Mouse (Mus musculus) stomach, embryonic 15.5 days (tissue): ENCODE data around the gene Unc45a. TPM values are rescaled to one million over a fixed set of nuclear protein-coding genes. Genes with fewer than 3 reads are reported as not detected.

ENCODE experiments used
- ATAC-seq: fragments of 200-750 bp; cut with Nextera tagmentation; 2 replicates; pipeline ENCODE4 v1.8.0; 2017; ENCODE audit warnings: low read depth, moderate number of reproducible peaks, moderate TSS enrichment; ENCODE audit not compliant: insufficient read depth, low FRiP score
- H3K27ac ChIP-seq: fragments of 300-500 bp; sonication (generic); 2 replicates; pipeline ENCODE4 v1.5.1; 2015; ENCODE audit warnings: mild to moderate bottlenecking, inconsistent platforms
- H3K27me3 ChIP-seq: fragments of 300-500 bp; sonication (generic); replicated peaks from 2 replicates; pipeline ENCODE4 v1.6.1; 2015; ENCODE audit warnings: inconsistent platforms
- H3K36me3 ChIP-seq: fragments of 300-500 bp; sonication (generic); 2 replicates; pipeline ENCODE4 v1.6.1; 2015; ENCODE audit warnings: inconsistent platforms
- H3K4me1 ChIP-seq: fragments of 300-500 bp; sonication (generic); 2 replicates; pipeline ENCODE4 v1.6.1; 2015; ENCODE audit warnings: inconsistent platforms
- H3K4me2 ChIP-seq: fragments of 300-500 bp; sonication (generic); 2 replicates; pipeline ENCODE4 v1.6.1; 2015; ENCODE audit warnings: mild to moderate bottlenecking, inconsistent platforms
- H3K4me3 ChIP-seq: fragments of 300-500 bp; sonication (generic); replicated peaks from 2 replicates; pipeline ENCODE4 v1.5.1; 2015; ENCODE audit warnings: inconsistent platforms
- H3K9ac ChIP-seq: fragments of 300-500 bp; sonication (generic); 2 replicates; pipeline ENCODE4 v1.6.1; 2015; ENCODE audit warnings: inconsistent platforms
- H3K9me3 ChIP-seq: fragments of 300-500 bp; sonication (generic); 2 replicates; pipeline ENCODE4 v1.6.1; 2016; ENCODE audit warnings: inconsistent platforms
- WGBS: fragments of 180-500 bp; shearing (Covaris S2); methylation state at CpG from one replicate; pipeline ENCODE4 v1.1.7; 2015; 5-methylcytosine and 5-hydroxymethylcytosine counted together
- polyA plus RNA-seq: library from polyadenylated mRNA; unstranded; fragments of >200 nt; fragmentation: Nextera tagmentation; extraction: Ambion mirVana; gene quantifications from 2 replicates; pipeline ENCODE4 v1.2.1, GENCODE M21; 2015

Unc45a gene
- polyA plus RNA-seq, 1 experiment from 2014 or later, result 38.3 TPM

DNA sequence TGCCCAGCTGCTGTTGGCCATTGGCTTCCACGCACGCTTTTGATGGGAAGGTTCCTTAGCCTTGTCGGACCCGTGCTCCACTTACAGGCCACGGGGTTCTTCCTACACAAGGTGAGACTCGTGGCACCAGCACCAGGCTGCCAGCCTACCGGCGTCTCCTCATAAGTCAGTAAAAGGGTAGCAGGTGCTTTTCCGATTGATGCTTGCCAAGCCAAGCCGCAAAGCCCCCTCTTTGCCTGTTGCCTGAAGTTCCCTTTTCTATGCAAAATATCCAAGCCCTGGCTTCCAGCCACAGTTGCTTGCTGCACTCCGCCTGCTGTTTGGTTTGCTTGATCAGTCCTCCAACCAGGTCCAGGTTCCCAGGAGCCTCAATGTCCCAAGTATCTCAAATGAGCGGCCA is 33.0 kb upstream of the Unc45a start:
- no peak overlapping the region for H3K9ac ChIP-seq
- H3K36me3 ChIP-seq, result no peaks in the 10 kb centered on the region
- no peak for ATAC-seq
- H3K27me3 ChIP-seq, result no peaks in the 10 kb centered on the region
- H3K27ac ChIP-seq, result no peak overlapping the region
- WGBS, result 78% methylated on average over 12 of the region's 12 CpGs
- H3K4me3 ChIP-seq, result no peak overlapping the region
- no peaks in the 10 kb centered on the region for H3K9me3 ChIP-seq
- H3K4me2 ChIP-seq, result no peak overlapping the region
- H3K4me1 ChIP-seq, result peaks cover 10% of the 10 kb centered on the region

DNA sequence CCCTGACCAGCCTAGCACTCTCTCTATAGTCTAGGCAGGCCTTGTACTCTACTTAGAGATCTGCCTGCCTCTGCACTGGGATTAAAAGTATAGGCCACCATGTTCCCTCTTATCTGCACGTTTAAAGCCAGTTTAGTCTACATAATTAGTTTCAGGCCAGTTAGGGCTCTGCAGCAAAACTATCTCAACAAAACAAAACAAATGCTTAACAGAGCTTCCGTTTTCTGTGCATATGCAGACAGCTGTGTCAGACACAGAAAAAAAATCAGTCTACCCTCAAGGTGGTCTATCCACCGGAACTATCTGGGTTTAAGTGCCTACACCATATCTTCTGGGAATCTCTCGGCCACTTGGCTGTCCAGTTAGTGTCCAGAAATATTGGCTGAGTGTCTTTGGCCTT is 32.5 kb upstream of the Unc45a start:
- no peak overlapping the region for H3K9ac ChIP-seq

GRCm38 (mm10) chr7:80372667-80373066 is 31.9 kb upstream of the Unc45a start:
- 45% methylated on average over 2 of the region's 2 CpGs for WGBS
- Histone ChIP-seq H3K9me3 (no peaks in the 10 kb centered on the region), H3K27ac (no peak overlapping the region), H3K4me2 (no peak overlapping the region), H3K9ac (no peak overlapping the region), H3K36me3 (peaks cover 8% of the 10 kb centered on the region; the same call in 1 of the 2 replicates), H3K27me3 (no peaks in the 10 kb centered on the region), H3K4me3 (no peak overlapping the region), H3K4me1 (peaks cover 11% of the 10 kb centered on the region)
- no peak for ATAC-seq

More for the DNA sequence above, 32.5 kb upstream of the Unc45a start:
- no peak overlapping the region for H3K27ac ChIP-seq
- no peaks in the 10 kb centered on the region for H3K9me3 ChIP-seq
- H3K27me3 ChIP-seq, result no peaks in the 10 kb centered on the region
- ATAC-seq, result no peak
- peaks cover under 1% of the 10 kb centered on the region; the same call in 1 of the 2 replicates for H3K36me3 ChIP-seq
- H3K4me1 ChIP-seq, result peaks cover 11% of the 10 kb centered on the region
- no peak overlapping the region for H3K4me3 ChIP-seq
- 75% methylated on average over 4 of the region's 4 CpGs for WGBS
- no peak overlapping the region for H3K4me2 ChIP-seq

DNA sequence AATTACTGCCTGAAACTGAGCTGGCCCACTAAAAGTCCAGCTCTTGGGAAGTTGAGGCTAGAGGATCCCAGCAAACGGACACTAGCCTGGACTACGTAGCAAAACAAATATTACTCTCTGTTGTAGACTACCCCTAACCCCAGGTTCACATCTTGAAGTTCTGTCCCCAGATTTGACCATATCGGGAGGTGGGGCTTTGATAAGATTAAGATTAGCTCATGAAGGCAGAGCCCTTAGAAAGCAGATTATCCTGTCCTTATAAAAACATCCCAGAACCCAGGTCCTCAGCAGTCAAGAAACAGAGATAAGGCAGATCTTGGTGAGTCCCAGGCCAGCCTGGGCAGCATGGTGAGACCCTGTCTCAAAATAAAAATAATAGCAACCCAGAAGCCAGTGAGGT is 31.4 kb upstream of the Unc45a start:
- Histone ChIP-seq H3K4me3 (no peak overlapping the region), H3K9me3 (no peaks in the 10 kb centered on the region), H3K36me3 (peaks cover 12% of the 10 kb centered on the region), H3K9ac (no peak overlapping the region), H3K4me1 (peaks cover 11% of the 10 kb centered on the region), H3K27me3 (no peaks in the 10 kb centered on the region), H3K27ac (no peak overlapping the region), H3K4me2 (no peak overlapping the region)
- WGBS, result 68% methylated on average over 3 of the region's 3 CpGs
- ATAC-seq, result no peak

- WGBS, result 1% methylated on average over 47 of the region's 86 CpGs
- H3K27ac ChIP-seq, result peak within 1 kb of the TSS; percentile 76
- peaks cover 11% of the 10 kb centered on the region for H3K4me1 ChIP-seq
- peaks cover 17% of the 10 kb centered on the region for H3K36me3 ChIP-seq
- H3K4me2 ChIP-seq, result peak within 1 kb of the TSS; percentile 80
- peak; percentile 70 for ATAC-seq
- H3K4me3 ChIP-seq, result peak within 1 kb of the TSS; percentile 88
- H3K9ac ChIP-seq, result peak within 1 kb of the TSS; percentile 64
- no peaks in the 10 kb centered on the region for H3K27me3 ChIP-seq
- H3K9me3 ChIP-seq, result no peaks in the 10 kb centered on the region
Measured at GRCm38 (mm10) chr7:80371041-80371751, 30.4 kb upstream of the Unc45a start, which contains the start of gene Man2a2. Man2a2 (minus strand) TSS chr7:80371375.

DNA sequence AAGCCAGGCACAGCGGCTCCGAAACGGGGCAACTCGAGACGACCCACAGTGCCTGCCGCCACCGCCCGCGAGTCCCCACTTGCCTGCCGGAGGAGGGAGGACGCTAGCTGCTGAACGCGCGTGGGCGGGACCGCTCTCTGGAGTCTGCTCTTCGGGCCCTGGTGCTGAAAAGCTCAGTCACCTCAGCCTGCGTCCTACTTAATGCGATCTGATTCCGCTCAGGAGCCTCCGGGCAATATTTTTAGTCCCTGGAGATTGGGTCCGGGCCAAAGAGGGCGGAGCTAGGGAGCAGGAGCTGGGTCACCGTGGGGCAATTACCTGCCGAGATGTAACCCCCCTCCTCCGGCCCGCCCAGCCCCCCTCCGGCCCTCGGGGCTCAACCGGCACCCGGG is 29.8 kb upstream of the Unc45a start:
- H3K27ac ChIP-seq, result peak overlapping the region; percentile 76
- H3K27me3 ChIP-seq, result no peaks in the 10 kb centered on the region
- peak overlapping the region; percentile 80 for H3K4me2 ChIP-seq
- WGBS, result under 1% methylated on average over 28 of the region's 31 CpGs
- H3K4me1 ChIP-seq, result peaks cover 11% of the 10 kb centered on the region
- peak overlapping the region; percentile 64 for H3K9ac ChIP-seq
- H3K9me3 ChIP-seq, result no peaks in the 10 kb centered on the region
- peak overlapping the region; percentile 88 for H3K4me3 ChIP-seq
- peaks cover 19% of the 10 kb centered on the region for H3K36me3 ChIP-seq
- ATAC-seq, result peak; percentile 28; the same call in 1 of the 2 replicates

GRCm38 (mm10) chr7:80369967-80370431 is 29.2 kb upstream of the Unc45a start:
- Histone ChIP-seq H3K36me3 (peaks cover 20% of the 10 kb centered on the region), H3K27me3 (no peaks in the 10 kb centered on the region), H3K9me3 (no peaks in the 10 kb centered on the region), H3K4me3 (peak overlapping the region; percentile 88), H3K9ac (peak overlapping the region; percentile 64; the same call in 1 of the 2 replicates), H3K4me2 (peak overlapping the region; percentile 80), H3K4me1 (peaks cover 11% of the 10 kb centered on the region), H3K27ac (peak overlapping the region; percentile 76)
- no peak for ATAC-seq
- WGBS, result 29% methylated on average over 4 of the region's 4 CpGs

DNA sequence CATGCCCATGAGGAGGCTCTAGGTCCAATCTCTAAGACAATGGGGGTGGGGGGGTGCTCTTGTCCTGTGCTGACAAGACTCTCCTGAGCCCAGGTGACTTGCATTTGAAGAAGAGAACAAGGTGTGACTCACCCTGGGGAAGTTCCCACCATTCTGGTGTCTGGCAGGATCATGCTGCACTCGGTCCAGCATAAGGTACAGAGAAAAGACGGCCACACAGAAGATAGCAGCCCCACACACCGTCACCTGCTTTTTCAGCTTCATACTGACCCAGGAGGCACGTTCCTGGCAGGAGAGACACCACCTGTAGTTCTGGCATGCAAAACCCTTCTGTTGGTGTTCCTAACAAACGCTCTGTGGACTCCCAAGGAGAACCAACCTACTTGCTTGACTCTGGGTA is 28.7 kb upstream of the Unc45a start:
- Histone ChIP-seq H3K4me3 (no peak overlapping the region), H3K9me3 (no peaks in the 10 kb centered on the region), H3K4me2 (peak overlapping the region; percentile 80; the same call in 1 of the 2 replicates), H3K9ac (no peak overlapping the region), H3K27ac (peak overlapping the region; percentile 35; the same call in 1 of the 2 replicates), H3K27me3 (no peaks in the 10 kb centered on the region), H3K36me3 (peaks cover 23% of the 10 kb centered on the region), H3K4me1 (peaks cover 11% of the 10 kb centered on the region)
- ATAC-seq, result no peak
- WGBS, result 58% methylated on average over 5 of the region's 5 CpGs

DNA sequence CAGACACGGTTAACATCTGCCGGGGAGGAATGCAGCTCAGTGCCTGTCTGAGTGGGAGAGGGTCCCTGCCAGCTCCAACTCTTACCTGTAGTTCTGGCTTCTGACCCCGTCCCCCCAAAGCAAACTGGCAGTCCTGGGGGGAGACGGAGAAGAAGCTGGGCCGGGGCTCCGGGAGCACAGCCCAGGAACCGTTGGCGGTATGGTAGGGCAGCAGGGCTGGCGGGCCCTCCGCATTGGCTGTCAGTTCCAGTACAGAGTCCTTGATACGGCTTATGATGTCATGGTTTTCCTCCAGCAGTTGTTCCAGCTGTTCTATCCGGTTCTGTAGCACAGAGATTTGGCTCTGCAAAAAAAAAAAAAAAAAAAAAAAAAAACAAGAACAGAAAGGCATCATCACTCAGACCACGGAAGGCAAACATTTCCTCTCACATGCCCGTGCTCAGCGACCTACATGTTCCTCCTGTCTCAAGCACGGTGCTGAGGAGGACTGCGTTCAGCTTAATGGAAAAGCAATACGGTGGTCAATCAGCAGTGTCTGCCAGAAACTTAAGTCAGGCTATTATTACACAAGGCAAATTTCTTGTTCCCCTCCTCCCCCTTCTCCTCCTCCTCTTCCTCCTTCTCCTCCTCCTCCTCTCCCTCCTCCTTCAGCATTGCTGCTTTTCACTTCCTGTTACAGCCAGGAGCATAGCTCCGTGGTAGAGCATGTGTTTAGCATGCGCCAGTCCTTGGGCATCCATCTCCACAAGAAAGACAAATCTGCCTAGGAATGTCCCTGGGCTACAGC is 28.0 kb upstream of the Unc45a start:
- Histone ChIP-seq H3K4me1 (peaks cover 11% of the 10 kb centered on the region), H3K27me3 (no peaks in the 10 kb centered on the region), H3K27ac (no peak overlapping the region), H3K36me3 (peaks cover 23% of the 10 kb centered on the region), H3K9me3 (no peaks in the 10 kb centered on the region), H3K4me2 (peak overlapping the region; percentile 80; the same call in 1 of the 2 replicates), H3K4me3 (no peak overlapping the region), H3K9ac (no peak overlapping the region)
- 65% methylated on average over 20 of the region's 20 CpGs for WGBS
- ATAC-seq, result no peak

DNA sequence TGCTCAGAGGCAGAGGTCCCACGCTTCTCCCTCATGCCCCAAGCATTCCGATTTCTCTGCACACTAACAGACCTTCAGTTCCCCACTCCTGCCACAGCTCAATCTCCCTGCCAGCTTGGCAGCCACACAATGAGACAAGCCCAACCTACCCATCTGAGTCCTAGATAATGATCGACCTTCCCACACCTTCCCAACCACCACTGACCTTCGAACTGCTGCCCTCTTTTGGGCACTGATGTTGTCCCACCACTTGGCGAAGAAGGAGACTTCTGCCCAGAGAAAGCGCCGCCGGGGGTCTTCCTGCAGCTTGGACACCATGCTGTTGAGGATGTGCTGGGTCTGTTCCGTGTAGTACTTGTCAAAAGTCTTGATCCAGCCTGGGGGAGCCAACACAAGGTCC is 27.2 kb upstream of the Unc45a start:
- Histone ChIP-seq H3K4me2 (no peak overlapping the region), H3K9ac (no peak overlapping the region), H3K36me3 (peaks cover 30% of the 10 kb centered on the region), H3K9me3 (no peaks in the 10 kb centered on the region), H3K4me1 (peaks cover 11% of the 10 kb centered on the region), H3K27ac (no peak overlapping the region), H3K4me3 (no peak overlapping the region), H3K27me3 (no peaks in the 10 kb centered on the region)
- ATAC-seq, result no peak
- WGBS, result 86% methylated on average over 9 of the region's 9 CpGs

DNA sequence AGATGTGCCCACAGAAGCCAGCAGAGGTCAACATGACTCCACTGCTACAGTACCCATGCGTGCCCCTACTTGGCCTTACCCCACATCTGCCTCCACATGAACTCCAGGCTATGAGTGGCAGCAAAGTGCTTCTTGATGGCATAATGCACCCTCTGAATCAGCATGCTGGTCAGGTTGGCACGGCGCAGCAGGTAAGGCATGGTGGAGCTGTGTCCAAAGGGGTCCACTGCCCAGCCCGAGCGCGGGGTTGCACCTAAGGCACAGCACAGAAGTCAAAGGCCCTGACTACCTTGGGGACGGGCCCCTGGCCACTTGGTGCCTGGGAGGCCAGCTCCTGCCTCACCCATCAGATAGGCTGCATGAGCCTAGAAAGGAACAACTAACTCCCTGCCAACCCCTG is 26.4 kb upstream of the Unc45a start:
- Histone ChIP-seq H3K4me1 (peaks cover 11% of the 10 kb centered on the region), H3K4me3 (no peak overlapping the region), H3K27ac (no peak overlapping the region), H3K36me3 (peaks cover 38% of the 10 kb centered on the region), H3K9me3 (no peaks in the 10 kb centered on the region), H3K4me2 (no peak overlapping the region), H3K9ac (no peak overlapping the region), H3K27me3 (no peaks in the 10 kb centered on the region)
- no peak for ATAC-seq
- WGBS, result 91% methylated on average over 7 of the region's 7 CpGs

DNA sequence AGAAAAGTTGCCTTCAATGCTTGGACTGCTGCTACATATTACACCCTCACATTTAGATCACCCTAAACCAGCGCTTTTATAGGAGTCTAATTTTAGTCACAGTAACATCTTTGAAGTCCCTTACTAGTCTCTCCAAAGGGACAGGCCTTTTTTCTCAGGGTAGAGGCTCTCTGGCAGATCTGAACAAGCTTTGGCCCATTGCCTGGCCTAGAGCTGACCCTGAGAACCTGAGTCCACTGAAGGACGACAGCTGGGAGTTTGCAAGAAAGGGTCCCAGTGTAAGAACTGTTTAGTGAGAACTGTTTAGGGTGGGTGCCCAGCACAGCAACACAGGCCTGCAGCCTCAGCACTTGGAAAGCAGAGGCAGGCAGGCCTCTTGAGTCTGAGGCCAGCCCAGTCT is 25.0 kb upstream of the Unc45a start:
- Histone ChIP-seq H3K4me3 (no peak overlapping the region), H3K27me3 (no peaks in the 10 kb centered on the region), H3K9me3 (no peaks in the 10 kb centered on the region), H3K27ac (no peak overlapping the region), H3K4me2 (no peak overlapping the region), H3K36me3 (peaks cover 48% of the 10 kb centered on the region), H3K9ac (no peak overlapping the region), H3K4me1 (peaks cover 11% of the 10 kb centered on the region)
- 66% methylated on average over 2 of the region's 2 CpGs for WGBS
- no peak for ATAC-seq
